Mouse (Mus musculus) heart, postnatal 0 days (tissue): ENCODE measurements around the gene Mob3b. TPM values are rescaled to one million over a fixed set of nuclear protein-coding genes. Genes with fewer than 3 reads are reported as not detected.

ENCODE experiments used
- ATAC-seq: fragments of 200-750 bp; cut with Nextera tagmentation; 2 replicates; pipeline ENCODE4 v1.8.0; 2017; ENCODE audit warnings: low read depth, moderate number of reproducible peaks, moderate library complexity; ENCODE audit not compliant: insufficient read depth
- DNase-seq: peaks from one replicate; pipeline ENCODE4 v3.0.0-alpha.2; 2016; ENCODE audit warnings: low spot score
- H3K27ac ChIP-seq: fragments of 300-500 bp; sonication (generic); 2 replicates; pipeline ENCODE4 v1.5.1; 2014; ENCODE audit warnings: low read depth, mild to moderate bottlenecking
- H3K27me3 ChIP-seq: fragments of 300-500 bp; sonication (generic); 2 replicates; pipeline ENCODE4 v1.6.1; 2014; ENCODE audit warnings: low read length, mixed read lengths; ENCODE audit not compliant: control insufficient read depth, insufficient read depth
- H3K36me3 ChIP-seq: fragments of 300-500 bp; sonication (generic); replicated peaks from 2 replicates; pipeline ENCODE4 v1.6.1; 2014; ENCODE audit warnings: low read length, mixed read lengths; ENCODE audit not compliant: control insufficient read depth, insufficient read depth
- H3K4me1 ChIP-seq: fragments of 300-500 bp; sonication (generic); 2 replicates; pipeline ENCODE4 v1.6.1; 2014; ENCODE audit warnings: antibody characterized with exemption; ENCODE audit not compliant: control insufficient read depth, insufficient read depth
- H3K4me2 ChIP-seq: fragments of 300-500 bp; sonication (generic); 2 replicates; pipeline ENCODE4 v1.6.1; 2014; ENCODE audit warnings: low read depth, mild to moderate bottlenecking, low read length, moderate library complexity
- H3K4me3 ChIP-seq: fragments of 300-500 bp; sonication (generic); 2 replicates; pipeline ENCODE4 v1.5.1; 2014; ENCODE audit warnings: low read depth, low read length
- H3K9ac ChIP-seq: fragments of 300-500 bp; sonication (generic); replicated peaks from 2 replicates; pipeline ENCODE4 v1.6.1; 2014; ENCODE audit warnings: low read depth, low read length, mixed read lengths
- H3K9me3 ChIP-seq: fragments of 300-500 bp; sonication (generic); replicated peaks from 2 replicates; pipeline ENCODE4 v1.6.1; 2016; ENCODE audit warnings: low read length; ENCODE audit not compliant: control insufficient read depth
- CTCF ChIP-seq: IDR thresholded peaks from 2 replicates; pipeline ENCODE4 v1.5.1; 2016; ENCODE audit warnings: antibody characterized with exemption, control low read depth, low read depth
- EP300 ChIP-seq: IDR thresholded peaks from 2 replicates; pipeline ENCODE4 v1.6.1; 2016; ENCODE audit warnings: antibody characterized with exemption, low read depth
- WGBS: fragments of 180-500 bp; shearing (Covaris S2); extraction: QIAGEN DNeasy Blood & Tissue Kit; methylation state at CpG from one replicate; pipeline ENCODE4 v1.1.7; 2014; 5-methylcytosine and 5-hydroxymethylcytosine counted together
- polyA plus RNA-seq: library from polyadenylated mRNA; unstranded; fragments of >200 nt; fragmentation: Nextera tagmentation; extraction: Ambion mirVana; gene quantifications from 2 replicates; pipeline ENCODE4 v1.2.1, GENCODE M21; 2015
- total RNA-seq: library from RNA; depleted of rRNA; stranded (reverse); fragments of >200 nt; gene quantifications from 2 replicates; pipeline ENCODE4 v1.2.3, GENCODE M21; 2014; ENCODE audit warnings: low replicate concordance

Gene Mob3b
- total and polyA plus RNA-seq, 2 experiments from 2014 or later, result 1.0 to 2.0 TPM

DNA sequence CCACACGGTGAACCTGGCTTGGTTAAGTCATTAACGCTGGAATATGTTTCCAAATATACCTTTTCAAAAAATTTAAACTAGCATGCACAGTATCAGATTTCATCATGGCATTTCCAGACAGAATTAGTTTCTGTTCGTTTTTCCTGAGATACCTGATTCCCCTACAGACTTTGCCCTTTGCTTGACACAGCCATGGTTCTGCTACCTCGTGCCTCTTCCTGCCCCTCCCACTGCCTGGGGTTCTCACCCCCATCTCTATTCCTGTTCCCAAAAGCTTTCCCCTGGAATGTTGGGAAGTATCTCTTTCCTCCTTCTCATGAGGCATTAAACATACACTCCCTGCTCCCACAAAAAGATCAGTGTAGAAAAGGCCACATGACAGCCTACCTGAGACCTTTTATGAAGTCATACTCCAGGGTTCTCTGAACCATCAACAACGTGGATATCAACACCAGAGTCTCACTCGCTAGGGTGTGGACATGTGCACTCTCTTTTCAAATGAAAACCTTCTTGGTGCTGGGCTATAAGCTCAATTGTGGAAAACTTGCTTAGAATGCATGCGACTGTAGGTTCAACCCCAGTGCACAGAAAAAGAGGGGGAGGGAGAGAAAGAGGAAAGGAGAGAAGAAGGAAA lies 71.1 kb downstream of the Mob3b start:
- Histone ChIP-seq H3K9ac (no peak overlapping the region), H3K9me3 (no peaks in the 10 kb centered on the region), H3K27me3 (no peaks in the 10 kb centered on the region), H3K4me3 (no peak overlapping the region), H3K36me3 (no peaks in the 10 kb centered on the region), H3K4me2 (no peak overlapping the region), H3K27ac (no peak overlapping the region), H3K4me1 (no peaks in the 10 kb centered on the region)
- no peak for TF ChIP-seq CTCF
- no peak for TF ChIP-seq EP300
- DNase-seq (no peak), ATAC-seq (no peak)
- 64% methylated on average over 7 of the region's 7 CpGs for WGBS

DNA sequence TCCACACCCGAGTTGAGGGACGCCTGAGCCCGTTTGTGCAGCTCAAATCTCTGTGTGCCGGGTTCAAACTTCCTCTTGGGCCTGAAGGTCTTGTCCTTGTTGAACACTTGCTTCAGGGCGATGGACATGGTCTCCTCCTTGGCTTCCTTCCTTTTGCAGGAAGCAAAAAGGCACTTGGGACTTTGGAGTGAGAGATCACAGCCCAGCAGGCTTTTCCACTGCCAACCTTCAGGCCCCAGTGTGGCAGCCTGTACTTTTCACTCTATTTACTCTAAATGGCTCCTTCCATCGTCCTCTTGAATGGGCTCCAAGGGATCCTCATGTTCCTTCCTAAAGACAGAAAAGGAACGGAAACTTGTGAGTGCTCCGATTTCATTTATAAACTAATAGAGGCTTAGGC lies 73.2 kb downstream of the Mob3b start:
- no peak for DNase-seq
- TF ChIP-seq CTCF (no peak), EP300 (no peak)
- 75% methylated on average over 8 of the region's 8 CpGs for WGBS
- no peak for ATAC-seq
- Histone ChIP-seq H3K27me3 (no peaks in the 10 kb centered on the region), H3K9ac (no peak overlapping the region), H3K9me3 (no peaks in the 10 kb centered on the region), H3K36me3 (no peaks in the 10 kb centered on the region), H3K4me2 (no peak overlapping the region), H3K27ac (no peak overlapping the region), H3K4me3 (no peak overlapping the region), H3K4me1 (no peaks in the 10 kb centered on the region)

DNA sequence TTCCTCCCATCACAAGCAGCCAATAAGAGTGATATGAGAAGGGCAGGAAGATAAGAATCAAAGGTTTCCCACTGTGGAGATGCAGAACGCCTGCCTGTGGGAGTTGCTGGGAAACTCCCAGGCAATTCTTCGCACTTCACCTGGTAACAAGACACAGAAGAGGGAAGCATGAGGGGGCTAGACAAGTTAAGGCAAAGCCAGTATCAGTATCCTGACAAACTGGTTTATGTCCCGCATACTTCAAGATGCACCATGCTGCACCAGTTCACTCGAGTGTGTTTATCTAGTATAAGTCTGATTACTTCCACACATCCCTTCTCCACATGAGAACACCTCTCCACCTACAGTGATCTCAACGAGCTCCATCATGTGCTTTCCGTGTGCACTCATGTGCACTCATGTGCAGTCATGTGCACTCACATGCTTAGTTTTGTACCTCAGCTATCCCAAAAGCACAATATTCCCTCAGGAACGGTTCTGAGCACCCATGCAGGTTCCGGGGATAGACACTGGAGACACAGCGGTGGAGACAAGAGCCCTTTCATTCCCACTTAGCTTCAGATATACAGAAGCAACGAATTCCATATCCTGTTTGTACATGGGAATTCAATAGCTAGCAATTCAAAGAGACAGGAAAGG lies 74.7 kb downstream of the Mob3b start:
- Histone ChIP-seq H3K4me3 (no peak overlapping the region), H3K27ac (no peak overlapping the region), H3K4me1 (no peaks in the 10 kb centered on the region), H3K9ac (no peak overlapping the region), H3K9me3 (no peaks in the 10 kb centered on the region), H3K36me3 (no peaks in the 10 kb centered on the region), H3K4me2 (no peak overlapping the region), H3K27me3 (no peaks in the 10 kb centered on the region)
- DNase-seq (no peak), ATAC-seq (no peak)
- 71% methylated on average over 10 of the region's 10 CpGs for WGBS
- TF ChIP-seq CTCF (no peak), EP300 (no peak)

DNA sequence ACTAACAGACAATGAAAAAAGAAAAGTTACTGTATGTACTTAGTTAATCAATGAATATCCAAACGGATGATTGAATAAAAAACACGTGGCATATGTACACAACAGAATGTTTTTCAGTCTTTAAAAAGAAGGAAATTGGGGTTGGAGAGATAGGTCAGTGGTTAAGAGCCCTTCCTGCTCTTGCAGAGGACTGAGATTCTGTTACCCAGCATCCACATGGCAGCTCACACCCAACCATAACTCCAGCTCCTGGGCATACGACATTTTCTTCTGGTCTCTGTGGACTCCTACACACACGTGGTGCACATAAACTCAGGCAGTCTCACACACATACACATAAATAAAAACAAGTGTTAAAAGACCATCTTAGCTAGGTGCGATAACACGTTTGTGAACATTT lies 77.0 kb downstream of the Mob3b start:
- H3K9me3 ChIP-seq, result no peaks in the 10 kb centered on the region
- no peak overlapping the region for H3K27ac ChIP-seq
- no peak overlapping the region for H3K4me2 ChIP-seq
- H3K4me1 ChIP-seq, result no peaks in the 10 kb centered on the region
- H3K36me3 ChIP-seq, result no peaks in the 10 kb centered on the region
- TF ChIP-seq EP300 (no peak), CTCF (no peak)
- DNase-seq (no peak), ATAC-seq (no peak)
- 77% methylated on average over 6 of the region's 6 CpGs for WGBS
- H3K9ac ChIP-seq, result no peak overlapping the region
- no peaks in the 10 kb centered on the region for H3K27me3 ChIP-seq
- H3K4me3 ChIP-seq, result no peak overlapping the region

DNA sequence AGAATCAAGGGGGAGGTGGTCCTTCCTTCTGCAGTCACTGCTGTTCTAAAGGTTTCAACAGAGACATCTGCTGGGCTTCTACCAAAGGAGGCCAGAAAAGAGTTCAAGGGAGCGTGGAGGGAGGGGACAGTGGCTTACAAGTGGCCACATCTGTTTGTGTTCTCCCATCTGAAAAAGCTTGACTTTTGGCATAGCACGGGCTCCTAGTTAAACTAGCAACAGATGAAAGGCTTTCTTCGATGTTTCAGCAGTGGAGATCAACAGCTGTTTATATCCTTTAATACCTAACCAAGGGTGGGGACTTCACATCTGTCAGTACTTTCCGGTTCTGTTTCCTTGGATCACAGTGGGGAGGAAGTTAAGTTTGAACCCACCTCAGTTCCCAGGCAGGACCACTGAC lies 88.5 kb downstream of the Mob3b start:
- H3K36me3 ChIP-seq, result no peaks in the 10 kb centered on the region
- no peak for DNase-seq
- no peak overlapping the region for H3K4me3 ChIP-seq
- no peak for ATAC-seq
- WGBS, result 64% methylated on average over 4 of the region's 4 CpGs
- H3K27ac ChIP-seq, result no peak overlapping the region
- no peak overlapping the region for H3K4me2 ChIP-seq
- TF ChIP-seq CTCF, result no peak
- H3K9me3 ChIP-seq, result no peaks in the 10 kb centered on the region
- H3K4me1 ChIP-seq, result no peaks in the 10 kb centered on the region
- no peak overlapping the region for H3K9ac ChIP-seq
- H3K27me3 ChIP-seq, result no peaks in the 10 kb centered on the region

DNA sequence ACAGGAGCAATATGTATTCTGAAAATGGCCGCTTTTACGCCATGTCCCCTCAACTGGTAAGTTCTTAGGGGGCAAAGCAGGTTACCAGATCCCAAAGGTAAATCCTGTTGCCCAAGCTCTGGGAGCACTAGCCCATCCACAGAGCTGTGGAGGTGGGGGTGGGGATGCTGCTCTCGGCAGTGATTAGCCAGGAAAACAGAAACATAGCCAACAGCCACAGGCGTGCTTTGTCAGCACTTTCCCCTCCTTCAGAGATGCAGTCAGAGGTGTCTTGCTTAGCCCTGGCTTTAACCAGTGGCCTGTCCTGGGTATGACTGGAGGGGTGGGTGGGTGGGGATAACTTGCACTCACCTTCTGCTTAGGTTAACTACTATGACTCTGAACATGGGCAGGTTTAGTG lies 91.1 kb downstream of the Mob3b start:
- Histone ChIP-seq H3K36me3 (no peaks in the 10 kb centered on the region), H3K4me2 (no peak overlapping the region), H3K9ac (no peak overlapping the region), H3K27me3 (no peaks in the 10 kb centered on the region), H3K9me3 (no peaks in the 10 kb centered on the region), H3K27ac (no peak overlapping the region), H3K4me1 (no peaks in the 10 kb centered on the region), H3K4me3 (no peak overlapping the region)
- no peak for TF ChIP-seq CTCF
- TF ChIP-seq EP300, result no peak
- ATAC-seq (no peak), DNase-seq (no peak)
- 66% methylated on average over 4 of the region's 4 CpGs for WGBS
